ENCODE assay signal across 24 mouse cellular contexts in genomic region chr9:30355642-30356041, GRCm38 (mm10).
"Had no signal": no experiment of that assay in that cellular context is flagged by ENCODE, and none has a peak within 500 bp of the region (broad histone marks: within the 10 kb centered on the region; RNA-seq: fewer than 3 reads in every experiment).

No protein-coding gene starts in this region.

- DNase-seq: gastrocnemius, adult 2 months; gastrocnemius, postnatal 10 days; gastrocnemius, postnatal 25 days; heart, adult 18-20 months; heart, postnatal 10 days; heart, postnatal 4 days; kidney, adult 18-20 months; kidney, adult 8-10 months; kidney, postnatal 10 days; kidney, postnatal 25 days; kidney, postnatal 4 days had no signal

- H3K4me1 ChIP-seq: heart, embryonic 10.5 days; heart, embryonic 12.5 days; hindbrain, embryonic 10.5 days; hindbrain, embryonic 12.5 days; intestine, embryonic 15.5 days; limb, embryonic 10.5 days; limb, embryonic 12.5 days had no signal

- H3K27me3 ChIP-seq: hindbrain, embryonic 12.5 days; intestine, embryonic 15.5 days; limb, embryonic 12.5 days had no signal

- H3K9me3 ChIP-seq: heart, embryonic 10.5 days; heart, embryonic 12.5 days; hindbrain, embryonic 10.5 days; hindbrain, embryonic 12.5 days; intestine, embryonic 15.5 days; limb, embryonic 10.5 days had no signal

- H3K4me2 ChIP-seq: heart, embryonic 12.5 days; hindbrain, embryonic 12.5 days; hindbrain, embryonic 14.5 days; intestine, embryonic 15.5 days; limb, embryonic 12.5 days had no signal

- H3K27ac ChIP-seq: gastrocnemius, adult 2 months; heart, embryonic 10.5 days; hindbrain, embryonic 10.5 days; hindbrain, embryonic 12.5 days; hindbrain, embryonic 14.5 days; intestine, embryonic 15.5 days; layer of hippocampus, adult 2 months; left cerebral cortex, adult 2 months; limb, embryonic 10.5 days; limb, embryonic 12.5 days had no signal

- H3K4me3 ChIP-seq: gastrocnemius, adult 2 months; heart, embryonic 10.5 days; heart, embryonic 12.5 days; hindbrain, embryonic 10.5 days; hindbrain, embryonic 12.5 days; intestine, embryonic 15.5 days; layer of hippocampus, adult 2 months; left cerebral cortex, adult 2 months; limb, embryonic 10.5 days; limb, embryonic 12.5 days had no signal

- H3K9ac ChIP-seq: heart, embryonic 12.5 days; hindbrain, embryonic 12.5 days; hindbrain, embryonic 14.5 days; intestine, embryonic 15.5 days; limb, embryonic 12.5 days had no signal

- ATAC-seq: hindbrain, embryonic 16.5 days; inflammation-experienced regulatory T-cells, adult 6 months; intestine, embryonic 15.5 days; intestine, postnatal 0 days had no signal

- H3K36me3 ChIP-seq: heart, embryonic 10.5 days; heart, embryonic 12.5 days; hindbrain, embryonic 10.5 days; hindbrain, embryonic 12.5 days; intestine, embryonic 15.5 days; limb, embryonic 10.5 days; limb, embryonic 12.5 days had no signal
